Mouse (Mus musculus): Measurements from ENCODE around the gene Dpm3. TPM values are rescaled to one million over a fixed set of nuclear protein-coding genes. Genes with fewer than 3 reads are reported as not detected.
A peak's percentile ranks its signal among the peaks of the same experiment; 100 is the strongest.

Gene Dpm3
- total and polyA plus RNA-seq, 3 experiments = 52.7 to 228 (median 74.8) TPM

DNA sequence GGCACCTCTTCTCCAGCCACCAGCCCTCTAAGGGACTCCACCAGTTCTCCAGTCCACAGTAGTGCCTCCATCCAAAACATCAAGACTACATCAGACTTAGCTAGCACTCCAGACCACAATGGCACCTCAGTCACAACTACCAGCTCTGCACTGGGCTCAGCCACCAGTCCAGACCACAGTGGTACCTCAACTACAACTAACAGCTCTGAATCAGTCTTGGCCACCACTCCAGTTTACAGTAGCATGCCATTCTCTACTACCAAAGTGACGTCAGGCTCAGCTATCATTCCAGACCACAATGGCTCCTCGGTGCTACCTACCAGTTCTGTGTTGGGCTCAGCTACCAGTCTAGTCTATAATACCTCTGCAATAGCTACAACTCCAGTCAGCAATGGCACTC is 28.6 kb upstream of the Dpm3 start:
- no peak for DNase-seq (ENCODE audit: extremely low read depth)
- no peaks in the 10 kb centered on the region for H3K9me3 ChIP-seq (replicated peaks; ENCODE audit: low read length)
- H3K9ac ChIP-seq (ENCODE audit: insufficient read depth, low read depth) = no peak overlapping the region
- peaks cover 8 to 15% of the 10 kb centered on the region in 2 experiments for H3K36me3 ChIP-seq (replicated peaks in 1 of 2; ENCODE audit: control insufficient read depth in 1 of 2, insufficient read depth in 1 of 2, low read length in 1 of 2)
- no peaks in the 10 kb centered on the region for H3K79me2 ChIP-seq (replicated peaks; ENCODE audit: control insufficient read depth, extremely low read depth, insufficient read depth, poor library complexity, severe bottlenecking)
- no peaks in the 10 kb centered on the region for H3K27me3 ChIP-seq (replicated peaks)
- no peak for TF ChIP-seq POLR2A (IDR thresholded peaks at IDR 0.05; ENCODE audit: low read depth, low read length)
- no peak for TF ChIP-seq USF1 (IDR thresholded peaks at IDR 0.05; ENCODE audit: low read depth, low read length)
- no peak for TF ChIP-seq MYC (IDR thresholded peaks at IDR 0.05; ENCODE audit: low read depth, low read length)
- no peak for TF ChIP-seq IRF4 (IDR thresholded peaks at IDR 0.05; ENCODE audit: low read depth, low read length)
- no peak for TF ChIP-seq SMC3 (IDR thresholded peaks at IDR 0.05; ENCODE audit: low read depth, low read length)
- TF ChIP-seq MAFK (IDR thresholded peaks at IDR 0.05; ENCODE audit: insufficient replicate concordance, low read length) = no peak
- TF ChIP-seq CTCF (conservative IDR thresholded peaks at IDR 0.05 in 1 of 2, IDR thresholded peaks at IDR 0.05 in 1 of 2; ENCODE audit: low read depth in 2 of 2, low read length in 2 of 2) = no peak
- no peak for TF ChIP-seq ELF1 (IDR thresholded peaks at IDR 0.05; ENCODE audit: low read depth, low read length)
- dilution Hi-C loops (cut with MboI; ENCODE audit: extremely low pct_ligation_motif_present, extremely low pct_unique_long_range_greater_than_20kb, low sequenced_read_pairs) (no loop called here), in situ Hi-C loops (cut with MboI; ENCODE audit: low pct_ligation_motif_present, low pct_unique_long_range_greater_than_20kb, low sequenced_read_pairs) (no loop called here)
- H3K4me1 ChIP-seq (ENCODE audit: control insufficient read depth in 1 of 2, insufficient read depth in 2 of 2) = peaks cover 20 to 52% of the 10 kb centered on the region in 2 experiments
- H3K4me3 ChIP-seq (replicated peaks in 1 of 3; ENCODE audit: low read depth in 2 of 3, low read length in 2 of 3, poor library complexity in 1 of 3) = no peak overlapping the region
- no peak overlapping the region for H3K27ac ChIP-seq (ENCODE audit: insufficient read depth, low read depth)
- H3K4me2 ChIP-seq (ENCODE audit: insufficient read depth, low read depth, poor library complexity, severe bottlenecking) = no peak overlapping the region

GRCm38 (mm10) chr3:89231345-89231744 is 27.8 kb upstream of the Dpm3 start:
- Histone ChIP-seq H3K36me3 (replicated peaks in 1 of 2; ENCODE audit: control insufficient read depth in 1 of 2, insufficient read depth in 1 of 2, low read length in 1 of 2) (peaks cover 12 to 21% of the 10 kb centered on the region in 2 experiments), H3K27me3 (replicated peaks) (no peaks in the 10 kb centered on the region), H3K79me2 (replicated peaks; ENCODE audit: control insufficient read depth, extremely low read depth, insufficient read depth, poor library complexity, severe bottlenecking) (no peaks in the 10 kb centered on the region), H3K4me1 (ENCODE audit: control insufficient read depth in 1 of 2, insufficient read depth in 2 of 2) (peaks cover 20 to 52% of the 10 kb centered on the region in 2 experiments), H3K9me3 (replicated peaks; ENCODE audit: low read length) (no peaks in the 10 kb centered on the region), H3K4me2 (ENCODE audit: insufficient read depth, low read depth, poor library complexity, severe bottlenecking) (no peak overlapping the region), H3K9ac (ENCODE audit: insufficient read depth, low read depth) (no peak overlapping the region), H3K4me3 (replicated peaks in 1 of 3; ENCODE audit: low read depth in 2 of 3, low read length in 2 of 3, poor library complexity in 1 of 3) (no peak overlapping the region), H3K27ac (ENCODE audit: insufficient read depth, low read depth) (no peak overlapping the region)
- TF ChIP-seq MAZ (IDR thresholded peaks at IDR 0.05; ENCODE audit: low read depth, low read length) (no peak), MYC (IDR thresholded peaks at IDR 0.05; ENCODE audit: low read depth, low read length) (no peak), USF1 (IDR thresholded peaks at IDR 0.05; ENCODE audit: low read depth, low read length) (no peak), HCFC1 (IDR thresholded peaks at IDR 0.05; ENCODE audit: low read depth, low read length) (no peak), ZC3H11A (IDR thresholded peaks at IDR 0.05; ENCODE audit: low read depth, low read length) (no peak), JUND (conservative IDR thresholded peaks at IDR 0.05; ENCODE audit: low read depth, low read length) (no peak), ZKSCAN1 (IDR thresholded peaks at IDR 0.05; ENCODE audit: borderline replicate concordance, low read depth, low read length) (no peak), BHLHE40 (IDR thresholded peaks at IDR 0.05; ENCODE audit: low read depth, low read length) (peak; percentile 88), E2F4 (IDR thresholded peaks at IDR 0.05; ENCODE audit: insufficient replicate concordance, low read depth, low read length) (no peak), NELFE (IDR thresholded peaks at IDR 0.05; ENCODE audit: low read depth, low read length) (no peak), TBP (conservative IDR thresholded peaks at IDR 0.05; ENCODE audit: low read depth, low read length) (no peak), MEF2A (IDR thresholded peaks at IDR 0.05; ENCODE audit: borderline replicate concordance, low read depth, low read length) (no peak), ELF1 (IDR thresholded peaks at IDR 0.05; ENCODE audit: low read depth, low read length) (no peak), SMC3 (IDR thresholded peaks at IDR 0.05; ENCODE audit: low read depth, low read length) (no peak), IRF4 (IDR thresholded peaks at IDR 0.05; ENCODE audit: low read depth, low read length) (0 out of 2 replicates have a peak, but pooled peaks have one; percentile 12), MXI1 (IDR thresholded peaks at IDR 0.05; ENCODE audit: low read depth, low read length) (no peak), RAD21 (IDR thresholded peaks at IDR 0.05; ENCODE audit: low read depth, low read length) (no peak), CTCF (conservative IDR thresholded peaks at IDR 0.05 in 1 of 2, IDR thresholded peaks at IDR 0.05 in 1 of 2; ENCODE audit: low read depth in 2 of 2, low read length in 2 of 2) (no peak), USF2 (conservative IDR thresholded peaks at IDR 0.05; ENCODE audit: low read depth, low read length) (no peak), POLR2AphosphoS2 (IDR thresholded peaks at IDR 0.05; ENCODE audit: low read depth, low read length) (no peak), ETS1 (conservative IDR thresholded peaks at IDR 0.05; ENCODE audit: low read depth, low read length) (peak; percentile 25), TCF12 (IDR thresholded peaks at IDR 0.05; ENCODE audit: low read depth, low read length) (0 out of 2 replicates have a peak, but pooled peaks have one; percentile 19), MAX (IDR thresholded peaks at IDR 0.05; ENCODE audit: low read length) (no peak), MAFK (IDR thresholded peaks at IDR 0.05; ENCODE audit: insufficient replicate concordance, low read length) (no peak), UBTF (IDR thresholded peaks at IDR 0.05; ENCODE audit: low read depth, low read length) (no peak), GABPA (IDR thresholded peaks at IDR 0.05; ENCODE audit: insufficient replicate concordance, low read depth, low read length) (no peak), POLR2A (IDR thresholded peaks at IDR 0.05; ENCODE audit: low read depth, low read length) (no peak), CHD2 (IDR thresholded peaks at IDR 0.05; ENCODE audit: low read length) (no peak; the same call in 1 of the 2 replicates)
- dilution Hi-C loops (cut with MboI; ENCODE audit: extremely low pct_ligation_motif_present, extremely low pct_unique_long_range_greater_than_20kb, low sequenced_read_pairs) = no loop called here
- DNase-seq (ENCODE audit: extremely low read depth) = peak; percentile 33
- in situ Hi-C loops (cut with MboI; ENCODE audit: low pct_ligation_motif_present, low pct_unique_long_range_greater_than_20kb, low sequenced_read_pairs) = no loop called here

All from CH12.LX (cell line).